Mouse (Mus musculus): ENCODE measurements around the gene Sgpp1. TPM values are rescaled to one million over a fixed set of nuclear protein-coding genes. Genes with fewer than 3 reads are reported as not detected.

The Sgpp1 gene
- 10.9 and 11.5 TPM in 2 replicates for polyA plus RNA-seq (2015; fragmentation: Nextera tagmentation; extraction: Ambion mirVana)

DNA sequence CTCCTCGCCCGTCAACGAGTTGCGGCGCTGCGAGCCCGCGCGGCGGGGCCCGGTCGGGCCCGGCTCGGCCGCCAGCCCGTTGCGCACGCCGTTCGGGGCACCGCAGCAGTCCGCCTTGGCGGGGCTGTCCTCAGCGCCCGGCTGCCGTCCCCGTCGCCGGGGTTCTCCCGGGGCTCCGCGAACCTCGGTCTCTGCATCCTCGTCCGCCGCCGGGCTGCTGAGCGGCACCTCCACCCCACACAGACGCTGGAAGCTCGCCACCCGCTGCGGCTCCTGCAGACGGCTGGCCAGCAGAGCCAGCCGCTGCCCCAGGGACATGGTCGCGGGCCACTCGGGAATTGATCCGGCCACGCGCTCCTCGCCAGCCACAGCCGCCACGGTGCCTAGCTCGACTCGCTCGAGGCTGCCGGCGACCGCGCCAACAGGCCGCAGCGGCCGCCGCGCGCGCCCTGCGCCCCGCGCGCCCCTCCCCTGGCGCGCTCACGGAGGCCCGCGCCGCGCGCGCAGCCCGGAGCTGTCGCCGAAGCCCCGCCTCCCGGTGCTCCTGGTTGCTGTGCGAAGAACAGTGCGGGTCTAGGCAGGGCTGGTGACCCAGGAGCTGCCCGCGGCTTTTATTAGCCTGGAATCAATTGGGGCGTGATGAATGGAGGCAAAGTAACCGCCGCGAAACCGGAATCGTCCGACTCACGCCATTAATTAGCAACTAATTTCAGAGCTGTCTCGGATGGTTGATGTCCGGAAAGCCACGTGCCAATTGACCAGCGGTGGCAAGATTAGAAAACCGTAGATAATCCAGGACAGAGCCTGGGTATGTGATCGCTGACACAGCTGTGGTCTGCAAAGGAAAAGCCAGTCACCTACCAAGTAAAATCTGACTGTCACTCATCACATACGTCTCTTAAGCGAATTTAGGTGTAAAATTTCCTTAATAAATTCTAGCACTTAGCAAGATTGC, at the start of gene Sgpp1:
Gene Sgpp1, minus strand, starts transcription at position 484 of the 955 bp plus-strand sequence.
- Histone ChIP-seq H3K36me3 (ENCODE audit: control insufficient read depth, insufficient read depth) (no peaks in the 10 kb centered on the region), H3K4me3 (ENCODE audit: low read depth, low read length) (peak within 1 kb of the TSS; percentile 89), H3K9ac (ENCODE audit: low read depth, low read length) (peak within 1 kb of the TSS; percentile 91), H3K27me3 (ENCODE audit: control insufficient read depth, insufficient read depth, low read depth, low read length) (no peaks in the 10 kb centered on the region), H3K9me3 (replicated peaks; ENCODE audit: control insufficient read depth, low read length) (no peaks in the 10 kb centered on the region), H3K4me2 (ENCODE audit: low read depth, low read length) (peak within 1 kb of the TSS; percentile 92), H3K27ac (ENCODE audit: low read length) (peak within 1 kb of the TSS; percentile 87), H3K4me1 (ENCODE audit: control insufficient read depth, low read depth, low read length) (peaks cover 18% of the 10 kb centered on the region)
- WGBS (ENCODE audit: insufficient replicate concordance), result under 1% methylated on average over 94 of the region's 105 CpGs
- peak; percentile 94 for ATAC-seq (ENCODE audit: low read depth)

DNA sequence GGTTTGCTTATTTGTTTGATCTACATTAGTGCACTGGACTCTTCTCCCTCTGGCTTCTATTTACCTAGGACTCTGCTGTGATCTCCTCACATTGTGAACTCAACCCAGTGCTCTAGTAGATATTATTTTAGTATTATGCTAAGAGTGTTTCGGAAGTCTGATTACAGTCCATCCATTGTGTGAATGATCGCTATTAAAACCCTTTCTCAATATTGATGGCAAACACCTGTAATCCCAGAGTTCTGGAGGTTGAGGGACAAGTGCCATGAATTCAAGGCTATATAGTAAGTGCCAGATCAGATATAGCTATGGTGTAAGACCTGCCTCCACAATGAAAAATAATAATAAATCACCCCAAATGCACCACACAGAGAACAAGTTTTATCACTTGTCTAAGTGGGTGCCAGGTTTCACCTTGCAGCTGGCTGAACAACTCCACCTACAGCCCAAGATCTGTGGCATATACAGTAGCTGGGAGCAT, 48.8 kb upstream of the Sgpp1 start:
- no peak for ATAC-seq (ENCODE audit: low read depth)
- WGBS (ENCODE audit: insufficient replicate concordance), result 77% methylated on average over 2 of the region's 2 CpGs

DNA sequence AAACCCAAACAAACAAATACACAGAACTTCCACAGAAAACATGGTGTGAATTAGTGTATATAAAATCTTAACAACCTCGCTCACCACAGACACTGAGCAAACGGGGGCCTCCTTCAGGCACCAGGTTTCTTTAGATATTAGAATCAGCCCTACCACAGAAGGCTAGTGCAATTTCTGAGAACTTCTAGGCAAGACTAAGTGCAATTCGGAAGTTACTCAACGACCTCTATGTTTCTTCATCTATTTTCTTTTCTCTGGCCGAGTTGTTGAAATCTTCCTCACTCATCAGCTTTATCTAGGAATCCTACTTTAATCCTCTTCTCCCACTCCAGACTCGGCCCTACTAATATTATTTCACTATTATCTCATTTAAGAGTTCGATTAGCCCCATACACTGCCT, 46.5 kb upstream of the Sgpp1 start:
- no peak overlapping the region for H3K27ac ChIP-seq (ENCODE audit: low read length)
- H3K36me3 ChIP-seq (ENCODE audit: control insufficient read depth, insufficient read depth), result no peaks in the 10 kb centered on the region
- WGBS (ENCODE audit: insufficient replicate concordance), result 42% methylated on average over 7 of the region's 7 CpGs
- H3K4me2 ChIP-seq (ENCODE audit: low read depth, low read length), result 0 out of 2 replicates have a peak overlapping the region, but pooled peaks have one; percentile 9
- H3K4me3 ChIP-seq (ENCODE audit: low read depth, low read length), result no peak overlapping the region
- no peaks in the 10 kb centered on the region for H3K4me1 ChIP-seq (ENCODE audit: control insufficient read depth, low read depth, low read length)
- no peaks in the 10 kb centered on the region for H3K27me3 ChIP-seq (ENCODE audit: control insufficient read depth, insufficient read depth, low read depth, low read length)
- H3K9ac ChIP-seq (ENCODE audit: low read depth, low read length), result no peak overlapping the region
- no peak for ATAC-seq (ENCODE audit: low read depth)
- no peaks in the 10 kb centered on the region for H3K9me3 ChIP-seq (replicated peaks; ENCODE audit: control insufficient read depth, low read length)

More for the DNA sequence above, 48.8 kb upstream of the Sgpp1 start:
- Histone ChIP-seq H3K27me3 (ENCODE audit: control insufficient read depth, insufficient read depth, low read depth, low read length) (no peaks in the 10 kb centered on the region), H3K4me2 (ENCODE audit: low read depth, low read length) (no peak overlapping the region), H3K27ac (ENCODE audit: low read length) (no peak overlapping the region), H3K4me3 (ENCODE audit: low read depth, low read length) (no peak overlapping the region), H3K9me3 (replicated peaks; ENCODE audit: control insufficient read depth, low read length) (no peaks in the 10 kb centered on the region), H3K4me1 (ENCODE audit: control insufficient read depth, low read depth, low read length) (no peaks in the 10 kb centered on the region), H3K36me3 (ENCODE audit: control insufficient read depth, insufficient read depth) (no peaks in the 10 kb centered on the region), H3K9ac (ENCODE audit: low read depth, low read length) (no peak overlapping the region)

DNA sequence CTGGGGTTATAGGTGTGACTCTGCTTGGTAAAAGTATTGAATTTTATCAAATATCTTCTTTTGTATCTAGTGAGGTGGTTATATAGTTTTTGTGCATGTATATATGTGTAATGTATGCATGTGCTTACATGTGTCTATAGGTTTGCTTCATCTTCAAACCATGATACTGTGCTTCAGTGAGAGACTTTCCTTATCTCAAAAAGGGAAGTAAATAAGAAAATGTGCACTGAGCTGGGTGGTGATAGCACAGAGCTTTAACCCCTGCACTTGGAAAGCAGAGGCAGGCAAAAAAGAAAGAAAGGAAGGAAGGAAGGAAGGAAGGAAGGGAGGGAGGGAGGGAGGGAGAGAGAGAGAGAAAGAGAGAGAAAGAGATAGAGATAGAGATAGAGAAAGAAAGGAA, 45.9 kb upstream of the Sgpp1 start:
- ATAC-seq (ENCODE audit: low read depth), result no peak
- Histone ChIP-seq H3K4me3 (ENCODE audit: low read depth, low read length) (no peak overlapping the region), H3K4me2 (ENCODE audit: low read depth, low read length) (0 out of 2 replicates have a peak overlapping the region, but pooled peaks have one; percentile 9), H3K27me3 (ENCODE audit: control insufficient read depth, insufficient read depth, low read depth, low read length) (no peaks in the 10 kb centered on the region), H3K9ac (ENCODE audit: low read depth, low read length) (no peak overlapping the region), H3K36me3 (ENCODE audit: control insufficient read depth, insufficient read depth) (no peaks in the 10 kb centered on the region), H3K27ac (ENCODE audit: low read length) (no peak overlapping the region), H3K4me1 (ENCODE audit: control insufficient read depth, low read depth, low read length) (no peaks in the 10 kb centered on the region), H3K9me3 (replicated peaks; ENCODE audit: control insufficient read depth, low read length) (no peaks in the 10 kb centered on the region)

DNA sequence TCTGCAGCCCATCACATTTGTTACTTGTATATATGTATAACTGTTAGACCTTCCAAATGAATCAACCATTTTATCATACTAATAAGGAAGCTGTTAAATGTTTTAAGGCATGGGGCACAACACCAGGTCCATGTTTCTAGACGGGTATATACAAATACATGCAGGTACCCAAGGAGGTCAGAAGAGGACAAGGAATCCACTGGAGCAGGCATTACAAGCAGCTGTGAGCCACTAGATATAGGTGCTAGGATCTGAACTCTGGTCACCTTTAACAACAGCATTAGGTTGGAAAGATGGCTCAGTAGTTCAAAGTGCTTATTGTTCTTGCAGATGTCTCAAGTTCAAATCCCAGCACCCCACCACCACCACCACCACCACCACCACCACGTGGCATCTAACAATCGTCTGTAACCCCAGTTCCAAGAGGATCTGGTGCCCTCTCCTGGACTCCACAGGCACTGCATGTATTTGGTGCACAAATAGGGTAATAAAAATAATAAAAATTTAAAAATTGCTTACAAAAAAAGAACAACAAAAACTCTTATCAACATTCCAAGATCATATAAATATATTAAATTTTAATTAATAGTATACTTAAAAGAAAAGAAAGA, 37.0 kb upstream of the Sgpp1 start:
- H3K4me3 ChIP-seq (ENCODE audit: low read depth, low read length), result no peak overlapping the region
- H3K36me3 ChIP-seq (ENCODE audit: control insufficient read depth, insufficient read depth), result no peaks in the 10 kb centered on the region
- ATAC-seq (ENCODE audit: low read depth), result no peak
- no peak overlapping the region for H3K9ac ChIP-seq (ENCODE audit: low read depth, low read length)
- WGBS (ENCODE audit: insufficient replicate concordance), result 11% methylated on average over 3 of the region's 3 CpGs
- no peaks in the 10 kb centered on the region for H3K27me3 ChIP-seq (ENCODE audit: control insufficient read depth, insufficient read depth, low read depth, low read length)
- no peak overlapping the region for H3K4me2 ChIP-seq (ENCODE audit: low read depth, low read length)
- peaks cover 2% of the 10 kb centered on the region; the same call in 1 of the 2 replicates for H3K4me1 ChIP-seq (ENCODE audit: control insufficient read depth, low read depth, low read length)
- H3K27ac ChIP-seq (ENCODE audit: low read length), result no peak overlapping the region
- no peaks in the 10 kb centered on the region for H3K9me3 ChIP-seq (replicated peaks; ENCODE audit: control insufficient read depth, low read length)

DNA sequence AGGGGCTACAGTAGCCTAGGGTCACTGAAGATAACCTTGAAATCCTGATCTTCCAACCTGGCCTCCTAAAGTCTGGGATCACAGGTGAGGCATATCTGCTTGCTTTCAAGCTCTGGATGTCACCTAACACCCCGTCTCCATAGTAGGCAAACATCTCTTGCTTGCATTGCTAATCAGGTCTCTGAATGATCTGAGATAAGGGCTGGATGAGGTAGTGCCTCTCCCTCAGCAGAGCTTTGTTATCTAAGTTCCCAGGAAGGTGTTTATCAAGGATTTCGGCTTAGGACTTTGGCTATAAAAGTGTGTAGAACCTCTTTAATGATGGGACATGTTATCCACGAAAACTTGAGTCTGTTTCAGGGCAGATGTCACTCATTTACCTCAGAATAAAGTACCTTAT, 35.9 kb upstream of the Sgpp1 start:
- Histone ChIP-seq H3K36me3 (ENCODE audit: control insufficient read depth, insufficient read depth) (no peaks in the 10 kb centered on the region), H3K27ac (ENCODE audit: low read length) (no peak overlapping the region), H3K9me3 (replicated peaks; ENCODE audit: control insufficient read depth, low read length) (no peaks in the 10 kb centered on the region), H3K4me2 (ENCODE audit: low read depth, low read length) (no peak overlapping the region), H3K4me3 (ENCODE audit: low read depth, low read length) (no peak overlapping the region), H3K9ac (ENCODE audit: low read depth, low read length) (no peak overlapping the region), H3K27me3 (ENCODE audit: control insufficient read depth, insufficient read depth, low read depth, low read length) (no peaks in the 10 kb centered on the region), H3K4me1 (ENCODE audit: control insufficient read depth, low read depth, low read length) (peaks cover 2% of the 10 kb centered on the region; the same call in 1 of the 2 replicates)
- WGBS (ENCODE audit: insufficient replicate concordance), result 17% methylated on average over 3 of the region's 3 CpGs
- ATAC-seq (ENCODE audit: low read depth), result no peak

DNA sequence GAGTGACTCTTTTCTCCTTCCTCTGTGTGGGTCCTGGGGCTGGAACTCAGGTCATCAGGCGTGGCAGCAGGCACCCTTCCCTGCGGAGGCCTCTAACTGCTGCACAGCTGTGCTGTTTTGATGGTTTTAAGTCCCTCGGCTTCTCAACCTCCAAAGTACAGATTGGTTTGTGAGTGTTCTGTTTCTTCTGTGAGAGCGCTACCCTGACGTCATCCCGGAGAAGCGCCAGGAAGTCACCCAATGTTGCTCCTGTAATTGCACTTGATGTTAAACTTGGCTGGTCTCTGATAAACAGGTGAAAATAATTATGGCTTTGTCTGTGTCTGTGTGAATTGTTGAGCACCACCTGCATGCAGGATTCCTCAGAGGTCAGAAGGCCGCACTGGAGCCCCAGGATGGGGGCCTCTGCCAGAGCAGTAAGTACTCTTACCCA, 31.4 kb upstream of the Sgpp1 start:
- H3K27ac ChIP-seq (ENCODE audit: low read length), result no peak overlapping the region
- H3K9ac ChIP-seq (ENCODE audit: low read depth, low read length), result no peak overlapping the region
- WGBS (ENCODE audit: insufficient replicate concordance), result 55% methylated on average over 8 of the region's 8 CpGs
- H3K4me3 ChIP-seq (ENCODE audit: low read depth, low read length), result no peak overlapping the region
- H3K9me3 ChIP-seq (replicated peaks; ENCODE audit: control insufficient read depth, low read length), result no peaks in the 10 kb centered on the region
- ATAC-seq (ENCODE audit: low read depth), result no peak
- H3K36me3 ChIP-seq (ENCODE audit: control insufficient read depth, insufficient read depth), result no peaks in the 10 kb centered on the region
- no peak overlapping the region for H3K4me2 ChIP-seq (ENCODE audit: low read depth, low read length)
- H3K27me3 ChIP-seq (ENCODE audit: control insufficient read depth, insufficient read depth, low read depth, low read length), result no peaks in the 10 kb centered on the region
- H3K4me1 ChIP-seq (ENCODE audit: control insufficient read depth, low read depth, low read length), result peaks cover 2% of the 10 kb centered on the region; the same call in 1 of the 2 replicates

DNA sequence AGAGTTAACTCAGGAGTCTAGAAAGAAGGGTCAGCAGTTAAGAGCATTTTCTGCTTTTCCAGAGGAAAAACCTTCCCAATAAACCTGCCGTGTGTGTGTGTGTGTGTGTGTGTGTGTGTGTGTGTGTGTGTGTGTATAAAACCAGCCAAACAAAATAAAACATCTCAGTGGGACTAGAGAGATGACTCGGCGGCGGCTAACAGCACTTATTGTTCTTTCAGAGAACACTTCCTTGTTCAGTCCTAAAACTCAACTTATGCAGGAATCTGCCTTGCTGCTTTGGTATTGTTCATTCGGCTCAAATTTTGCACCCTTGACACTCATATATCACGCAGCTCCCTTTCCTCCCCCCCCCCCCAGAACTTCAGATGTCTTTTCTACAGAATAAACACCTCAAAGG, 30.9 kb upstream of the Sgpp1 start:
- 43% methylated on average over 6 of the region's 6 CpGs for WGBS (ENCODE audit: insufficient replicate concordance)
- Histone ChIP-seq H3K9ac (ENCODE audit: low read depth, low read length) (no peak overlapping the region), H3K4me2 (ENCODE audit: low read depth, low read length) (no peak overlapping the region), H3K27me3 (ENCODE audit: control insufficient read depth, insufficient read depth, low read depth, low read length) (no peaks in the 10 kb centered on the region), H3K4me1 (ENCODE audit: control insufficient read depth, low read depth, low read length) (peaks cover under 1% of the 10 kb centered on the region; the same call in 1 of the 2 replicates), H3K4me3 (ENCODE audit: low read depth, low read length) (no peak overlapping the region), H3K9me3 (replicated peaks; ENCODE audit: control insufficient read depth, low read length) (no peaks in the 10 kb centered on the region), H3K36me3 (ENCODE audit: control insufficient read depth, insufficient read depth) (no peaks in the 10 kb centered on the region), H3K27ac (ENCODE audit: low read length) (no peak overlapping the region)
- ATAC-seq (ENCODE audit: low read depth), result no peak

DNA sequence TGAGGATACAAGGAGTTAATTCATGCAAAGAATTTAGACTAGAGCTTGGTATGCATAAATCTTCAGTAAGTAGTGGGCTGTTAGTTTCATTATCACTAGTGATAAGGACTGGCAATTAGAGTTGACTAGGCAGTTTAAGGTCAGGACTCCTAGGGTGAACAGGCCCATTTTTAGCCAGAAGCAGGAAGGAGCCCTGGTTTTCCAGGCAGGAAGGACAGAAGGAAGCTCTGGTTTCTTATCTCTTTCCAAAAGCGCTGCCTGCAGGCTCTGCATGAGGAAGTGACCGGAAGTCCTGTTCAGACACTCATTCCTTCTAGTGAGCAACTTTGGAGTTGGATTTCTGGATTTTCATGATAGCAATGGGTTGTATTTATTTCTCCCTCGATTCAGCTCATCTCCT, 30.2 kb upstream of the Sgpp1 start:
- no peak overlapping the region for H3K9ac ChIP-seq (ENCODE audit: low read depth, low read length)
- 18% methylated on average over 3 of the region's 3 CpGs for WGBS (ENCODE audit: insufficient replicate concordance)

More for the DNA sequence above, 30.2 kb upstream of the Sgpp1 start:
- no peaks in the 10 kb centered on the region for H3K36me3 ChIP-seq (ENCODE audit: control insufficient read depth, insufficient read depth)
- H3K4me2 ChIP-seq (ENCODE audit: low read depth, low read length), result no peak overlapping the region
- H3K27me3 ChIP-seq (ENCODE audit: control insufficient read depth, insufficient read depth, low read depth, low read length), result no peaks in the 10 kb centered on the region
- peaks cover 2% of the 10 kb centered on the region; the same call in 1 of the 2 replicates for H3K4me1 ChIP-seq (ENCODE audit: control insufficient read depth, low read depth, low read length)
- no peak overlapping the region for H3K4me3 ChIP-seq (ENCODE audit: low read depth, low read length)
- ATAC-seq (ENCODE audit: low read depth), result no peak; the same call in 1 of the 2 replicates
- no peak overlapping the region for H3K27ac ChIP-seq (ENCODE audit: low read length)
- H3K9me3 ChIP-seq (replicated peaks; ENCODE audit: control insufficient read depth, low read length), result no peaks in the 10 kb centered on the region

Data from liver, embryonic 16.5 days (tissue).